Mouse (Mus musculus) olfactory bulb, adult 2 months (tissue): ENCODE measurements around the gene Ip6k1.

Source experiments
- CTCF ChIP-seq: fragments of 200-500 bp; IDR thresholded peaks from 2 replicates; pipeline ENCODE4 v1.5.1; 2012; ENCODE audit warnings: low read depth, mild to moderate bottlenecking, low read length, moderate library complexity; ENCODE audit not compliant: insufficient read depth
- POLR2A ChIP-seq: fragments of 200-500 bp; IDR thresholded peaks from 2 replicates; pipeline ENCODE4 v1.6.1; 2012; ENCODE audit warnings: mild to moderate bottlenecking, low read depth, low read length, moderate library complexity; ENCODE audit not compliant: insufficient read depth

DNA sequence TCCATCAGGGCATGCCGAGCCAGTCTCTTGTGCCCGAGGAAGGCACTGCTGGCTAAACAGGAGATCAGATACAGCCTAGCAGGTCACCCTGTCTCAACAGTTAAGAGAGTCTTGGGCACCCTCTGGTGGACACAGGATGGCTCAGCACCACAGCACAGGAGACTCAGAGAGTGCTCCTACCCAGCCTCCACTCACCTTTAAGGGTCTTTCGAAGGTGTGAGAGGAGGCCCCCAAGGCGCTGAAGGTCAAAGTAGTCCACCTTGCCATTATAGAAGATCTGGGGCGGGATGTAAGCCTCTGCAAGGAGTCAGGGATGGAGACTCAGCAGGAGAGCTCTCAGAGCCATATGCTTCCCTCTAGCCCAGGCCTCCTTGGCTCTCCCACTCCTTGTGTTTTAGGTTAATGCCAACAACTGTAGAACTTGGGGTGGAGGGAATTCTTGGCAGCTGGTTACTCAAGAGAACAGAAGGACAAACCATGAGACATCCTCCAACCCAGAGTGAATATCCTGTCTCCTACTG lies 63.2 kb downstream of the Ip6k1 start:
- TF ChIP-seq CTCF, result peak; percentile 60; the same call in 1 of the 2 replicates
- no peak for TF ChIP-seq POLR2A
